Mouse (Mus musculus): ENCODE measurements around the gene Gm10198. TPM values are rescaled to one million over a fixed set of nuclear protein-coding genes. Genes with fewer than 3 reads are reported as not detected.

Gm10198 gene
- polyA plus RNA-seq (2012; rRNA removed): not detected in 2 replicates

GRCm38 (mm10) chr13:111592485-111592884 lies at the start of gene Gm10198:
Gm10198 (plus strand) TSS chr13:111592785.
- DNase-seq (ENCODE audit: low read depth): no peak
- TF ChIP-seq POLR2A (IDR thresholded peaks at IDR 0.05; ENCODE audit: borderline replicate concordance, extremely low read depth, insufficient read depth, insufficient read length, poor library complexity, severe bottlenecking) (no peak), CTCF (IDR thresholded peaks at IDR 0.05; ENCODE audit: borderline replicate concordance, extremely low read depth, insufficient read depth, insufficient read length) (no peak)

DNA sequence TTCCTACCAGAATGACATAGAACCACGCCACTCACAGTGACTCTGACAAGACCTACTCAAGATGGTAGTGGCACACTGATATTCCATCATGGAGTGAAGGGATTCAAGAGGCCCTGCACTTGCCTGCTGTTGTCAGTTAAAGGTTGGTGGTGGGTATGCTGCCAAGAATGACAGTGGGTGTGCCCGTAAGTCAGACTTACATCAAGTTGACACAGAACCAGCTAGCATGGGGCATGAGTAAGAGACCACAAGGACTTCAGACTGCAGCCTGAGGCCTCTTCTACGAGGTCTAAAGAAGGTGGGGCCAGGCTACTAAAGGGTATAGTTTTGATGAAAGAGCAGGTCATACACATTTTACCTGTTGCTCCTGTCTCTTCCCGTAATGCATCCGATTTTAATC lies 47.3 kb upstream of the Gm10198 start:
- DNase-seq (ENCODE audit: low read depth): no peak
- TF ChIP-seq POLR2A (IDR thresholded peaks at IDR 0.05; ENCODE audit: borderline replicate concordance, extremely low read depth, insufficient read depth, insufficient read length, poor library complexity, severe bottlenecking) (no peak), CTCF (IDR thresholded peaks at IDR 0.05; ENCODE audit: borderline replicate concordance, extremely low read depth, insufficient read depth, insufficient read length) (no peak)

GRCm38 (mm10) chr13:111552769-111553168 lies 39.8 kb upstream of the Gm10198 start:
- DNase-seq (ENCODE audit: low read depth): no peak
- no peak for TF ChIP-seq CTCF (IDR thresholded peaks at IDR 0.05; ENCODE audit: borderline replicate concordance, extremely low read depth, insufficient read depth, insufficient read length)
- TF ChIP-seq POLR2A (IDR thresholded peaks at IDR 0.05; ENCODE audit: borderline replicate concordance, extremely low read depth, insufficient read depth, insufficient read length, poor library complexity, severe bottlenecking): no peak

GRCm38 (mm10) chr13:111553182-111553581 lies 39.4 kb upstream of the Gm10198 start:
- DNase-seq (ENCODE audit: low read depth): no peak
- TF ChIP-seq POLR2A (IDR thresholded peaks at IDR 0.05; ENCODE audit: borderline replicate concordance, extremely low read depth, insufficient read depth, insufficient read length, poor library complexity, severe bottlenecking) (no peak), CTCF (IDR thresholded peaks at IDR 0.05; ENCODE audit: borderline replicate concordance, extremely low read depth, insufficient read depth, insufficient read length) (no peak)

GRCm38 (mm10) chr13:111553941-111554340 lies 38.6 kb upstream of the Gm10198 start:
- no peak for TF ChIP-seq POLR2A (IDR thresholded peaks at IDR 0.05; ENCODE audit: borderline replicate concordance, extremely low read depth, insufficient read depth, insufficient read length, poor library complexity, severe bottlenecking)
- TF ChIP-seq CTCF (IDR thresholded peaks at IDR 0.05; ENCODE audit: borderline replicate concordance, extremely low read depth, insufficient read depth, insufficient read length): no peak
- DNase-seq (ENCODE audit: low read depth): no peak

- TF ChIP-seq CTCF (IDR thresholded peaks at IDR 0.05; ENCODE audit: borderline replicate concordance, extremely low read depth, insufficient read depth, insufficient read length) (no peak), POLR2A (IDR thresholded peaks at IDR 0.05; ENCODE audit: borderline replicate concordance, extremely low read depth, insufficient read depth, insufficient read length, poor library complexity, severe bottlenecking) (no peak)
- DNase-seq (ENCODE audit: low read depth): no peak
These were observed 37.3 kb upstream of the Gm10198 start for GRCm38 (mm10) chr13:111555333-111555732.

GRCm38 (mm10) chr13:111556375-111556774 lies 36.2 kb upstream of the Gm10198 start:
- TF ChIP-seq CTCF (IDR thresholded peaks at IDR 0.05; ENCODE audit: borderline replicate concordance, extremely low read depth, insufficient read depth, insufficient read length): no peak
- TF ChIP-seq POLR2A (IDR thresholded peaks at IDR 0.05; ENCODE audit: borderline replicate concordance, extremely low read depth, insufficient read depth, insufficient read length, poor library complexity, severe bottlenecking): no peak
- DNase-seq (ENCODE audit: low read depth): no peak

- no peak for TF ChIP-seq POLR2A (IDR thresholded peaks at IDR 0.05; ENCODE audit: borderline replicate concordance, extremely low read depth, insufficient read depth, insufficient read length, poor library complexity, severe bottlenecking)
- TF ChIP-seq CTCF (IDR thresholded peaks at IDR 0.05; ENCODE audit: borderline replicate concordance, extremely low read depth, insufficient read depth, insufficient read length): no peak
- no peak for DNase-seq (ENCODE audit: low read depth)
These were observed 32.4 kb upstream of the Gm10198 start for GRCm38 (mm10) chr13:111560152-111560551.

- TF ChIP-seq CTCF (IDR thresholded peaks at IDR 0.05; ENCODE audit: borderline replicate concordance, extremely low read depth, insufficient read depth, insufficient read length): no peak
- no peak for TF ChIP-seq POLR2A (IDR thresholded peaks at IDR 0.05; ENCODE audit: borderline replicate concordance, extremely low read depth, insufficient read depth, insufficient read length, poor library complexity, severe bottlenecking)
- DNase-seq (ENCODE audit: low read depth): peak; percentile 70
These were observed 30.0 kb upstream of the Gm10198 start for GRCm38 (mm10) chr13:111562595-111562994.

GRCm38 (mm10) chr13:111574196-111574595 lies 18.4 kb upstream of the Gm10198 start:
- TF ChIP-seq POLR2A (IDR thresholded peaks at IDR 0.05; ENCODE audit: borderline replicate concordance, extremely low read depth, insufficient read depth, insufficient read length, poor library complexity, severe bottlenecking) (no peak), CTCF (IDR thresholded peaks at IDR 0.05; ENCODE audit: borderline replicate concordance, extremely low read depth, insufficient read depth, insufficient read length) (peak; percentile 44; the same call in 1 of the 2 replicates)
- DNase-seq (ENCODE audit: low read depth): peak; percentile 13

DNA sequence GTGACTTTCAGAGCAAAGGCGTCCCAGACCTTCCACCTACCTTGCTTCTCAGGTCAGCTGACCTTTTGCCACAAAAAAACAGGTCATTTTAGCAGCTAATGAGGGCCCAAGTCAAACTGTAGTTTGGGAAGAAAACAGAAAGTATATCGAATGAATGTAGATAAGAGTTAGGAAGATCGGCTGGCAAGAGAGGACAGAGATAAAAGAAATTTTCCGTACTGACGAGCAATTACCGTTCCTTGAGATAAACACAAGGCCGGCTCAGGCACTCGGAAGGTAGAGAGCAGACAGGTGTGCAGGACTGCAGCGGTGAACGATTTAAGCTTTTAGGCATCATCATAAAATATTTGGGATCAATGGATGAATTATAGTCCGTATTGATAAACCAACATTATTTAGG lies 15.4 kb upstream of the Gm10198 start:
- no peak for DNase-seq (ENCODE audit: low read depth)
- TF ChIP-seq POLR2A (IDR thresholded peaks at IDR 0.05; ENCODE audit: borderline replicate concordance, extremely low read depth, insufficient read depth, insufficient read length, poor library complexity, severe bottlenecking) (no peak), CTCF (IDR thresholded peaks at IDR 0.05; ENCODE audit: borderline replicate concordance, extremely low read depth, insufficient read depth, insufficient read length) (no peak)

- no peak for TF ChIP-seq CTCF (IDR thresholded peaks at IDR 0.05; ENCODE audit: borderline replicate concordance, extremely low read depth, insufficient read depth, insufficient read length)
- TF ChIP-seq POLR2A (IDR thresholded peaks at IDR 0.05; ENCODE audit: borderline replicate concordance, extremely low read depth, insufficient read depth, insufficient read length, poor library complexity, severe bottlenecking): no peak
- no peak for DNase-seq (ENCODE audit: low read depth)
These were observed 12.5 kb upstream of the Gm10198 start for GRCm38 (mm10) chr13:111580054-111580453.

All from brain, embryonic 14.5 days (tissue).